Mouse (Mus musculus) neutrophil, adult 5-6 weeks (primary cell): ENCODE results near the gene Trappc13. TPM values are rescaled to one million over a fixed set of nuclear protein-coding genes. Genes with fewer than 3 reads are reported as not detected.

Source experiments
- total RNA-seq: library from RNA; stranded (forward); fragments of 200-1000 nt; gene quantifications from 2 replicates; pipeline ENCODE4 v1.2.3, GENCODE M21; 2017

Trappc13 gene
- total RNA-seq, 1 experiment from 2014 or later = 30.6 TPM

Other genes with a start within 250 kb of the Trappc13 start
- gene Nln, start 68.9 kb downstream of the Trappc13 start, total RNA-seq = 18.5 and 26.8 TPM in 2 replicates
- 0.49 and 1.3 TPM in 2 replicates for gene Sgtb, start 68.7 kb downstream of the Trappc13 start, total RNA-seq
- gene Trim23, start 328 bp upstream of the Trappc13 start, total RNA-seq = 32.4 and 33.5 TPM in 2 replicates
- 6.8 and 7.1 TPM in 2 replicates for gene Cenpk, start 50.1 kb upstream of the Trappc13 start, total RNA-seq
- gene Ppwd1, start 50.4 kb upstream of the Trappc13 start, total RNA-seq = 36.3 and 37.2 TPM in 2 replicates
- 28.4 and 36.1 TPM in 2 replicates for gene Adamts6, start 109.4 kb upstream of the Trappc13 start, total RNA-seq